Mouse (Mus musculus): Measurements from ENCODE around the gene Cog4.
"Not testable (repeated sequence)": the region's sequence is repeated elsewhere in the genome, so short reads cannot be mapped to it uniquely, and the experiment has no call there.

The Cog4 gene

GRCm38 (mm10) chr8:110824861-110825260, 21.5 kb upstream of the Cog4 start:
- DNase-seq (ENCODE audit: low read depth in 2 of 2, low spot score in 2 of 2) = no peak

GRCm38 (mm10) chr8:110828511-110828910, 17.9 kb upstream of the Cog4 start:
- no peak for DNase-seq (ENCODE audit: low read depth in 2 of 2, low spot score in 2 of 2)

GRCm38 (mm10) chr8:110831956-110832355, 14.4 kb upstream of the Cog4 start:
- DNase-seq (ENCODE audit: low read depth in 2 of 2, low spot score in 2 of 2) = no peak

GRCm38 (mm10) chr8:110842012-110842574, 4.3 kb upstream of the Cog4 start:
- no peak for DNase-seq (ENCODE audit: low read depth in 2 of 2, low spot score in 2 of 2)

- no peak for DNase-seq (ENCODE audit: low read depth in 2 of 2, low spot score in 2 of 2)
Measured at GRCm38 (mm10) chr8:110843207-110843606, 3.2 kb upstream of the Cog4 start.

- no peak for DNase-seq (ENCODE audit: low read depth in 2 of 2, low spot score in 2 of 2)
Measured at GRCm38 (mm10) chr8:110844941-110845340, 1.5 kb upstream of the Cog4 start.

GRCm38 (mm10) chr8:110845821-110846404, 487 bp upstream of the Cog4 start:
- DNase-seq (ENCODE audit: low read depth in 2 of 2, low spot score in 2 of 2) = peak in 1 of 2 experiments; percentile 4

- no peak for DNase-seq (ENCODE audit: low read depth in 2 of 2, low spot score in 2 of 2)
Measured at GRCm38 (mm10) chr8:110847171-110847549, 760 bp downstream of the Cog4 start.

GRCm38 (mm10) chr8:110847645-110848495, 1.5 kb downstream of the Cog4 start:
- DNase-seq (ENCODE audit: low read depth in 2 of 2, low spot score in 2 of 2) = no peak

GRCm38 (mm10) chr8:110851186-110851585, 4.8 kb downstream of the Cog4 start:
- no peak for DNase-seq (ENCODE audit: low read depth in 2 of 2, low spot score in 2 of 2)

- not testable (repeated sequence) for DNase-seq (ENCODE audit: low read depth in 2 of 2, low spot score in 2 of 2)
Measured at GRCm38 (mm10) chr8:110856073-110856472, 9.7 kb downstream of the Cog4 start.

- no peak for DNase-seq (ENCODE audit: low read depth in 2 of 2, low spot score in 2 of 2)
Measured at GRCm38 (mm10) chr8:110856760-110857461, 10.5 kb downstream of the Cog4 start.

- no peak for DNase-seq (ENCODE audit: low read depth in 2 of 2, low spot score in 2 of 2)
Measured at GRCm38 (mm10) chr8:110859651-110860501, 13.5 kb downstream of the Cog4 start.

- DNase-seq (ENCODE audit: low read depth in 2 of 2, low spot score in 2 of 2) = not testable (repeated sequence)
Measured at GRCm38 (mm10) chr8:110861347-110862025, 15.1 kb downstream of the Cog4 start.

GRCm38 (mm10) chr8:110870501-110870900, 24.1 kb downstream of the Cog4 start:
- no peak for DNase-seq (ENCODE audit: low read depth in 2 of 2, low spot score in 2 of 2)

- DNase-seq (ENCODE audit: low read depth in 2 of 2, low spot score in 2 of 2) = no peak
Measured at GRCm38 (mm10) chr8:110877862-110878261, 31.5 kb downstream of the Cog4 start.

GRCm38 (mm10) chr8:110881741-110882310, 35.4 kb downstream of the Cog4 start:
- no peak for DNase-seq (ENCODE audit: low read depth in 2 of 2, low spot score in 2 of 2)

GRCm38 (mm10) chr8:110883824-110884223, 37.4 kb downstream of the Cog4 start:
- DNase-seq (ENCODE audit: low read depth in 2 of 2, low spot score in 2 of 2) = no peak

- DNase-seq (ENCODE audit: low read depth in 2 of 2, low spot score in 2 of 2) = no peak
Measured at GRCm38 (mm10) chr8:110886634-110887033, 40.2 kb downstream of the Cog4 start.

GRCm38 (mm10) chr8:110887551-110887950, 41.2 kb downstream of the Cog4 start:
- no peak for DNase-seq (ENCODE audit: low read depth in 2 of 2, low spot score in 2 of 2)
